Mouse (Mus musculus) neural tube, embryonic 11.5 days (tissue): Measurements from ENCODE around the gene Adgra1. TPM values are rescaled to one million over a fixed set of nuclear protein-coding genes. Genes with fewer than 3 reads are reported as not detected.

Experiments
- ATAC-seq: fragments of 200-750 bp; cut with Nextera tagmentation; 2 replicates; pipeline ENCODE4 v1.8.0; 2017; ENCODE audit warnings: moderate number of reproducible peaks, mild to moderate bottlenecking, moderate TSS enrichment, moderate library complexity; ENCODE audit not compliant: insufficient read depth, low FRiP score, low TSS enrichment
- DNase-seq: peaks from one replicate; pipeline ENCODE4 v3.0.0-alpha.2; 2015; ENCODE audit warnings: low spot score
- H3K27ac ChIP-seq: fragments of 300-500 bp; sonication (generic); 2 replicates; pipeline ENCODE4 v1.5.1; 2014; ENCODE audit warnings: low read depth, mild to moderate bottlenecking, low read length
- H3K27me3 ChIP-seq: fragments of 300-500 bp; sonication (generic); 2 replicates; pipeline ENCODE4 v1.6.1; 2014; ENCODE audit warnings: mild to moderate bottlenecking, low read length, mixed read lengths; ENCODE audit not compliant: control insufficient read depth, insufficient read depth
- H3K36me3 ChIP-seq: fragments of 300-500 bp; sonication (generic); 2 replicates; pipeline ENCODE4 v1.6.1; 2014; ENCODE audit warnings: mild to moderate bottlenecking, low read length, moderate library complexity, mixed read lengths; ENCODE audit not compliant: control insufficient read depth, insufficient read depth
- H3K4me1 ChIP-seq: fragments of 300-500 bp; sonication (generic); 2 replicates; pipeline ENCODE4 v1.6.1; 2014; ENCODE audit warnings: low read length, mixed read lengths; ENCODE audit not compliant: control insufficient read depth, insufficient read depth
- H3K4me2 ChIP-seq: fragments of 300-500 bp; sonication (generic); 2 replicates; pipeline ENCODE4 v1.6.1; 2014; ENCODE audit warnings: low read depth, mild to moderate bottlenecking, moderate library complexity
- H3K4me3 ChIP-seq: fragments of 300-500 bp; sonication (generic); 2 replicates; pipeline ENCODE4 v1.5.1; 2014; ENCODE audit warnings: low read depth, low read length
- H3K9ac ChIP-seq: fragments of 300-500 bp; sonication (generic); 2 replicates; pipeline ENCODE4 v1.6.1; 2014; ENCODE audit warnings: mild to moderate bottlenecking, low read length
- H3K9me3 ChIP-seq: fragments of 300-500 bp; sonication (generic); 2 replicates; pipeline ENCODE4 v1.6.1; 2016; ENCODE audit warnings: low read length; ENCODE audit not compliant: control insufficient read depth
- WGBS: fragments of 180-500 bp; shearing (Covaris S2); extraction: QIAGEN DNeasy Blood & Tissue Kit; methylation state at CpG from one replicate; pipeline ENCODE4 v1.1.7; 2014; 5-methylcytosine and 5-hydroxymethylcytosine counted together
- polyA plus RNA-seq: library from polyadenylated mRNA; unstranded; fragments of >200 nt; fragmentation: Nextera tagmentation; extraction: Ambion mirVana; gene quantifications from 2 replicates; pipeline ENCODE4 v1.2.1, GENCODE M21; 2014

Adgra1 gene
- polyA plus RNA-seq, 1 experiment from 2014 or later = 9.9 TPM

DNA sequence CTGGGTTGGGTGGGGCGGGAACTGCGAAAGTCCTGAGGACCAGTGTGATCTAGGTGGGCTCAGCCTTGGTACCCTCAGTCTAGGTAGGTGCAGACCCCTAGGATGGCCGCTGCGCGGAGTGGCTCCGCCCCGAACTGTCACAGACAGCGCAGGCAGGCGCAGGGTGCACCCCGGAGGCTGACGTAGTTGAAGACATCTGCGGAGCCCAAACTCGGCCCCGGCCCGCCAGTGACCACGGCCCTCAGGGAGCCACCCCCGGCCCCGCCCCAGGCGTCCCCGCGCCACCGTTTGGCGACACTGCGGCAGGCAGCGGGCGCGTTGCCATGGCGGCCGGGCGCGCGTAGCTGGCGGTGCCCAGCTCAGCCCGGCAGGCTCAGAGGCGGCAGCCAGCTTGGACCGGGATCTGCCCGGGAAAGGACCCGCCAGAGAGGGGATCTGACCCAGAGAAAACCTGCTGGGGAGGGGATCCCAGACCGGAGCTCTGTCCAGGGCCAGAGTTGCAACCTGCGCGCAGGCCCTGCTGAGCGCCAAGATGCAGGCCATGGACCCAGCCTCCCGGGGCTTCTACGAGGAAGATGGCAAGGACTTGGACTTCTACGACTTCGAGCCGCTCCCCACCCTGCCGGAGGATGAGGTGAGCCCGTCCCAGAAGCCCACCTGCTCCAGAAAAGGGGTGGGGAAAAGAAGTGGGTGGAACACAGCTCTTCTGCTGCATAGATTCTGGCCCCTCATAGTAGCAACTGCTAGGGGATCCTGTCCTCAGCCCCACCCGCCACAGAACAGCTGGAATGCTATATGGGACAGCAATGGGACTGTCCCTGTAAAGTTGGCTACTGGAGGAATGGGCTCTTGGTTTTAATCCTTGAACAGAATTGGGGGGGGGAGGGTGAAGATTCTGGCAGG, 60.9 kb downstream of the Adgra1 start, which contains the start of gene Kndc1:
Gene Kndc1, plus strand, starts transcription at position 42 of the 903 bp plus-strand sequence.
- DNase-seq (peak; percentile 66), ATAC-seq (peak; percentile 69)
- Histone ChIP-seq H3K4me1 (no peaks in the 10 kb centered on the region; the same call in 1 of the 2 replicates), H3K27me3 (peaks cover 30% of the 10 kb centered on the region), H3K4me3 (peak within 1 kb of the TSS; percentile 47), H3K36me3 (no peaks in the 10 kb centered on the region), H3K9ac (peak within 1 kb of the TSS; percentile 56), H3K9me3 (no peaks in the 10 kb centered on the region), H3K4me2 (peak within 1 kb of the TSS; percentile 83), H3K27ac (no peak within 1 kb of the TSS)
- WGBS = under 1% methylated on average over 42 of the region's 50 CpGs

DNA sequence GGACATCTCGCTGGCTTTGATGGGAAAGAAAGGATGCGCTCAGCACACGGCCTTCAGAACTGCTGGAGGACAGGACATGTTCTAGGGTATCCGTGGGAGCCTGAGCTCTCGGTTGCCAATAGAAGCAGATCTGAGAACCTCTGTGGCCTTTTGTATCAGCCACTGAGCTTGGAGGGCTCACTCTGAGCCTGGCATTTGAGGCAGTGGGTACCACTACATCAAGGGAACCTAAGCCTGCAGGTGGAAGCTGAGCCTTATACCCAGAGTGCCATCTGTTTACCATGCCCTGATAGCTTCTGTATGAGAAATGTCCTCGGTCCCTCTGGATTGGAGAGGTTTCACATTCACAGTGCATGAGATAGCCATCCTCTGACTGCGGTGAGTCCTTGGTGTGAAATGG, 62.3 kb downstream of the Adgra1 start:
- Histone ChIP-seq H3K27ac (no peak overlapping the region), H3K27me3 (peaks cover 30% of the 10 kb centered on the region), H3K4me2 (no peak overlapping the region), H3K9ac (no peak overlapping the region), H3K36me3 (no peaks in the 10 kb centered on the region), H3K4me3 (no peak overlapping the region), H3K4me1 (no peaks in the 10 kb centered on the region; the same call in 1 of the 2 replicates), H3K9me3 (no peaks in the 10 kb centered on the region)
- ATAC-seq = no peak
- DNase-seq = no peak
- WGBS = 73% methylated on average over 7 of the region's 7 CpGs

DNA sequence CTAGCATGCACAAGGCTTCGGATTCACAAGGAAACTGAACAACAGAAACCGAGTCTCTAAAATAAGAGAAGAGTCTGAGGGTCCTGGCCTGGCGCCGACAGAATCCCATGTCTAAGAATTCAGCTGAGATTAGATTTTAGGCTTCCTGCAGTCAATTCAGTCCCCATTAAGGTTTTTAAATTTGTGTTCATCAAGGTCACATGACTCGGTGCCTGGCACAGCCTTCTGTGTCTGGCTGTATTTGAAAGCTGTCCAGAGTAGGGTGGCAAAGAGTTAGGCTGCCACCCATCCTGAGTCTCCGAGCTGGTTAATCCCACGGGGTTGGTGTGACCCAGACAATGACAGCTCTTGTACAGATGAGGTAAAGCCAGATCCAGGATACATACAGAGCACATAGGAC, 62.8 kb downstream of the Adgra1 start:
- ATAC-seq (no peak), DNase-seq (no peak)
- Histone ChIP-seq H3K9ac (no peak overlapping the region), H3K4me3 (no peak overlapping the region), H3K4me2 (no peak overlapping the region), H3K27me3 (peaks cover 30% of the 10 kb centered on the region), H3K9me3 (no peaks in the 10 kb centered on the region), H3K27ac (no peak overlapping the region), H3K4me1 (no peaks in the 10 kb centered on the region; the same call in 1 of the 2 replicates), H3K36me3 (no peaks in the 10 kb centered on the region)
- 83% methylated on average over 7 of the region's 7 CpGs for WGBS

DNA sequence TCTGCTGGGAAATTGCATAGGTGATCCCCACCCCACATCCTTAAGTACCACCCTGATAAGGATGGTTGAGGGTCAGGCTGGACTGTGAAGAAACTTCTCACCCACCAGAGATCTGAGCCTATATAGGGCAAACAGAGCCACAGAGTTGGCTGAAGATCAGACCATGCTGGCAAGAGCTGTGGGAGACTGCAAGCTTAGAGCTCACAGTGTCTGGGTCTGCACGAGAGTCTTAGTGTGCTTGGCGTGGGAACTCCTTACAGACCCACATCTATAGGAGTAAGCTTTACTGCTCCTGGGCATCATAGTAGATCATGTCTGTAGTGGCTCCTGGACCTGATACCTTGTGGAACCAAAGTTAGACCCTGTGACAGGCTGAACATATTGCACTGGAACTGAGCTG, 64.6 kb downstream of the Adgra1 start:
- no peak overlapping the region for H3K9ac ChIP-seq
- no peaks in the 10 kb centered on the region for H3K36me3 ChIP-seq
- H3K4me3 ChIP-seq = no peak overlapping the region
- no peak overlapping the region for H3K27ac ChIP-seq
- DNase-seq (no peak), ATAC-seq (no peak)
- H3K9me3 ChIP-seq = no peaks in the 10 kb centered on the region
- 90% methylated on average over 2 of the region's 2 CpGs for WGBS
- H3K27me3 ChIP-seq = peaks cover 23% of the 10 kb centered on the region
- H3K4me2 ChIP-seq = no peak overlapping the region
- H3K4me1 ChIP-seq = no peaks in the 10 kb centered on the region; the same call in 1 of the 2 replicates

DNA sequence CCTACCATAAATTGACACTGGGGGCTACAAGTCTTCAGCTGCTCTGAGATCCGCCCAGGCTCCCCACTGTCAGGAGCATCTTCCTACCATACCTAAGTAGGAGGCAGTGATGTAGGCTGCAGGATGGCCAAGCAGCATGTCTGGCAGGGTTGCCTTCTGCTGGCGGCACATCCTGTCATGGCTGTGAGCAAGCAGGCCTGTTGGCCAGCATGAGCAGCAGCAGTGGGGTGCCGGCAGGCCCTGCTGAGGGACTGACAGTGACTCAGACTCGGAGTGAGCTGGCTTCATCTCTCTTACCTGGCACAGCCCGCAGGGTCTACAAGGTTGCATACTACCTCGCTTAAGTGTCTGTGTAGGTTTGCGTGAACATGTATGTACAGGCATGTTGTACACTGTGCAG, 65.5 kb downstream of the Adgra1 start:
- H3K27me3 ChIP-seq = peaks cover 14% of the 10 kb centered on the region
- H3K4me3 ChIP-seq = no peak overlapping the region
- WGBS = 85% methylated on average over 7 of the region's 7 CpGs
- no peaks in the 10 kb centered on the region for H3K9me3 ChIP-seq
- DNase-seq (no peak), ATAC-seq (no peak)
- no peak overlapping the region for H3K27ac ChIP-seq
- no peak overlapping the region for H3K4me2 ChIP-seq
- no peaks in the 10 kb centered on the region for H3K36me3 ChIP-seq
- H3K4me1 ChIP-seq = no peaks in the 10 kb centered on the region; the same call in 1 of the 2 replicates
- no peak overlapping the region for H3K9ac ChIP-seq

DNA sequence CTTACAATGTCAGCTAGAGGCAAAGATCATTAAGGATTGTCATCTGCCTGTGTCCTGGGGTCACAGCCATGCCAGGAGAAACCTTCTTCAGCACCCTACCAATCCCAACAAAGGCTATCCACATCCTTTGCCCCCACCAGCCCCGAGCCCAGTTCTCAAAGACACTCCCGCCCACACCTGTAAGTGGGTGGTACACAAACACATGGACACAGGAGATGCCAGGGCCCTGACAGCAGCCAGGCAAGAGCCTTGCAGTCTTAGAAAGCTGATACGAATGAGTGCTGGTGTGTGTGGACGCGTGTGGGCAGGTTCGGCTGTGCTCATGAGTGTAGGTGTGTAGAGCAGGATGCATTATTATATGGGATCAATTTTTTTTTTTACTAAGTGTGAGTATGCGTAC, 66.5 kb downstream of the Adgra1 start:
- ATAC-seq = no peak
- Histone ChIP-seq H3K27ac (no peak overlapping the region), H3K36me3 (no peaks in the 10 kb centered on the region), H3K4me1 (peaks cover 7% of the 10 kb centered on the region; the same call in 1 of the 2 replicates), H3K9ac (no peak overlapping the region), H3K4me3 (no peak overlapping the region), H3K4me2 (no peak overlapping the region), H3K27me3 (peaks cover 5% of the 10 kb centered on the region), H3K9me3 (no peaks in the 10 kb centered on the region)
- no peak for DNase-seq
- WGBS = 94% methylated on average over 7 of the region's 7 CpGs

DNA sequence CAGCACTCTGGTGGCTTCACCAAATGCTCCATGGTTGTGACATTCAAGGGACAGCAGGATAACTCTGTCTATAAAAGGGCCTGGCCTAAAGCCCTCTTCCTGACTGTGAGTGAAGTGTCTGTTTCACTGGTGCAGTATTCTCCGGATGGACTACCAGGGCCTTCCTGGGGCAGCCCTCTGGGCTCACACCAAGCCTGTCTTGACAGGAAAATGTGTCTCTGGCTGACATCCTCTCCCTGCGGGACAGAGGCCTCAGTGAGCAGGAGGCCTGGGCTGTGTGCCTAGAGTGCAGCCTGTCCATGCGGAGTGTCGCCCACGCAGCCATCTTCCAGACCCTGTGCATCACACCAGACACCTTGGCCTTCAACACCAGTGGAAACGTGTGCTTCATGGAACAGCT, 66.9 kb downstream of the Adgra1 start:
- Histone ChIP-seq H3K27me3 (peaks cover under 1% of the 10 kb centered on the region), H3K9ac (no peak overlapping the region), H3K4me2 (no peak overlapping the region), H3K36me3 (no peaks in the 10 kb centered on the region), H3K4me3 (no peak overlapping the region), H3K27ac (no peak overlapping the region), H3K9me3 (no peaks in the 10 kb centered on the region), H3K4me1 (peaks cover 8% of the 10 kb centered on the region; the same call in 1 of the 2 replicates)
- ATAC-seq = no peak
- 91% methylated on average over 6 of the region's 6 CpGs for WGBS
- no peak for DNase-seq

DNA sequence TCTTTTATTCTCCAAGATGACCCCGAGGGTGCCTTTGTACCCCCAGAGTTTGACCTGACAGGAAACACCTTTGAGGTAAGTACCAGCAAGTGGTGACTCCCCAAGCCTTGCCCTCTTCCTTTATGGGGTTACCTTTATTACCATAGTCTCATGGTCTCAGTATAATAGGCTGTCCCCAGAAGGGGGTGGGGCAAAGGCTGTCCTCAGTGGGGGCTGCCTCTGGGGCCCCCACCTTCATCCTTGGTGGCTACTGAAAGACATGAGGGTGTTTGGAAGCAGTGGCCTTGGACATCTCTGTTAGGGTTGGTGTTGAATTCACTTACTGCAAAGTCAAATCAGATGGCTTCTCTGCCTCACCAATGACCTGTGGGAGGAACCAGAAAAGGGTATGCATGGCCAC, 68.0 kb downstream of the Adgra1 start:
- no peaks in the 10 kb centered on the region for H3K36me3 ChIP-seq
- ATAC-seq (no peak), DNase-seq (no peak)
- H3K4me2 ChIP-seq = no peak overlapping the region
- H3K4me3 ChIP-seq = no peak overlapping the region
- no peaks in the 10 kb centered on the region for H3K9me3 ChIP-seq
- no peak overlapping the region for H3K9ac ChIP-seq
- H3K27me3 ChIP-seq = no peaks in the 10 kb centered on the region
- H3K4me1 ChIP-seq = peaks cover 8% of the 10 kb centered on the region; the same call in 1 of the 2 replicates
- 29% methylated on average over 1 of the region's 1 CpGs for WGBS
- H3K27ac ChIP-seq = no peak overlapping the region

DNA sequence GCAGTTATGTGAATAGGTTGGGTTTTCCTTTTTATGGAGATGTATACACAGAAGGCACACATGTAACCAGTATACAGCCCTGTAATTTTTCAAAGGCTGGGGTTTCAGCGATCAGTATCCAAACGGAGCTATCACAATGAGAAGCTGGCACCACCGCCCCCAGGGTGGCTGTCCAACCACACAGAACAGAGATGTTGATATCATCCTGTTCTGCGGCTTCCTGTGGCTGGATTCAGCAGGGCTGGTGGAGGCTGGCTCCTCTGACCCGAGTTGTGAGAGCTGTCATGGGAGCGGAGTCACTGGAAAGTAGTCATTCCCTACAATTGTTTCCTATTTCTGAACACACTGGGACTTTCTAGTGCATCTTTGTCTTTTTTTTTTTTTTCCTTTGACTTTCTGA, 71.3 kb downstream of the Adgra1 start:
- peaks cover 8% of the 10 kb centered on the region; the same call in 1 of the 2 replicates for H3K4me1 ChIP-seq
- H3K9me3 ChIP-seq = no peaks in the 10 kb centered on the region
- H3K36me3 ChIP-seq = no peaks in the 10 kb centered on the region
- ATAC-seq (no peak), DNase-seq (no peak)
- 25% methylated on average over 6 of the region's 6 CpGs for WGBS
- H3K27ac ChIP-seq = no peak overlapping the region
- H3K4me2 ChIP-seq = peak overlapping the region; percentile 26; the same call in 1 of the 2 replicates
- no peak overlapping the region for H3K4me3 ChIP-seq
- H3K9ac ChIP-seq = peak overlapping the region; percentile 23; the same call in 1 of the 2 replicates
- no peaks in the 10 kb centered on the region for H3K27me3 ChIP-seq
